Mouse (Mus musculus): ENCODE measurements at regions not wholly inside any gene's neighbourhood (a gene's known extent, or its start where the extent isn't known, plus 50 kb on each side); places are given as distances from the start of the nearest gene placed in this dataset.

DNA sequence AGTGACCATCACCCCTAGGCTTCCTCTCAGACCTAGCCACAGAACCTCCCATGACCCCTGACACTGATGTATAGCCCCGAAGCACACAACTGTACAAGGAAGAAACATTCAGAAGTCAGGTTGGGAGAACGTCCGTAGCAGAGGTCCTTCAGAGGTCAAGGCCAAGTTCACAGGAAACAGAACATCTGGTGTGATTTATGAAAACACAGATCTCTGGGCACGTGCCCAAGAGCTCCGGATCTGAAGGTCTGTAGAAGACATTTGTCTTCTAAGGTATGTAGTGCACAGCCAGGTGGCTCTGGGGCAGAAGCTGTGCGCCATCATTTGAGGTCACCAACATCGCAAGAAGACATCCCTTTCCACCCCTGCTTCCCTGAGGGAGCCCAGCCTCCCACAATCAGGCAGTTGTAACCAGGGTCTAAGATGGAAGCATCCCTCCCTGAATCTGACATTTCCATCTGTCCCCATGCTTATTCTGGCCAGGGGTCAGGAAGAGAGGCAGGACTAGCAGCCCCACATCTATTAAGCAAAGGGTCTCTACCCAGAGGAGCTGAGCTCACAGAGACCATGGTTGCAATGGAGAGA, 159.8 kb downstream of the Cct6b start:
- no peak for TF ChIP-seq EP300 (IDR thresholded peaks at IDR 0.05)
- TF ChIP-seq CTCF (IDR thresholded peaks at IDR 0.05): no peak

Data from lung, postnatal 0 days (tissue).